8 mouse cellular contexts compared by ENCODE assay signal in genomic region chr8:71497881-71498501, GRCm38 (mm10). TPM values are rescaled to one million over a fixed set of nuclear protein-coding genes. Genes with fewer than 3 reads are reported as not detected.
DNase-seq lines count a peak whose midpoint lies in the region; ATAC-seq and TF ChIP-seq lines count a peak whose summit lies in the region.
"Had no signal": no experiment of that assay in that cellular context is flagged by ENCODE, and none has a peak within 500 bp of the region (broad histone marks: within the 10 kb centered on the region; RNA-seq: fewer than 3 reads in every experiment).

No protein-coding gene starts in this region.

- H3K9ac ChIP-seq in heart, adult 2 months (ENCODE audit: low read depth, low read length): no peak overlapping the region
- H3K9ac ChIP-seq in kidney, postnatal 0 days (ENCODE audit: low read depth, low read length): no peak overlapping the region
- H3K9ac ChIP-seq in stomach, postnatal 0 days (ENCODE audit: low read length): peak overlapping the region; percentile 35; the same call in 1 of the 2 replicates

- H3K4me2 ChIP-seq in kidney, postnatal 0 days (ENCODE audit: low read length): peak overlapping the region; percentile 18; the same call in 1 of the 2 replicates
- no peak overlapping the region for H3K4me2 ChIP-seq in stomach, postnatal 0 days (replicated peaks; ENCODE audit: low read depth)

- ATAC-seq in kidney, postnatal 0 days (replicated peaks; ENCODE audit: low FRiP score, low read depth): peak; percentile 38
- ATAC-seq in stomach, postnatal 0 days (ENCODE audit: low FRiP score, low TSS enrichment): no peak

- H3K9me3 ChIP-seq in kidney, postnatal 0 days (replicated peaks; ENCODE audit: low read length): no peaks in the 10 kb centered on the region
- H3K9me3 ChIP-seq in stomach, postnatal 0 days (ENCODE audit: control insufficient read depth, low read length): no peaks in the 10 kb centered on the region

- peaks cover 2% of the 10 kb centered on the region; the same call in 1 of the 2 replicates for H3K36me3 ChIP-seq in heart, adult 2 months (ENCODE audit: control insufficient read depth, insufficient read depth, low read length)
- H3K36me3 ChIP-seq in kidney, postnatal 0 days (ENCODE audit: insufficient read depth, low read length): peaks cover 5% of the 10 kb centered on the region
- H3K36me3 ChIP-seq in stomach, postnatal 0 days (ENCODE audit: control insufficient read depth, insufficient read depth, low read length): no peaks in the 10 kb centered on the region

- TF ChIP-seq POLR2A in heart, adult 2 months (IDR thresholded peaks at IDR 0.05; ENCODE audit: insufficient read depth, low read depth, low read length): no peak

- WGBS in heart, adult 2 months: 33% methylated on average over 15 of the region's 15 CpGs
- 3% methylated on average over 15 of the region's 15 CpGs for WGBS in kidney, postnatal 0 days
- WGBS in stomach, postnatal 0 days: 22% methylated on average over 14 of the region's 15 CpGs

- intact Hi-C loops in heart, adult 2 months (cut with DNase I): loop anchor here (1.0 to 5.0 kb wide), 2 partner anchors 9 to 94 kb away; partner anchors contain the start of gene Pgls
- intact Hi-C loops in left cerebral cortex, postnatal 10 days (cut with DNase I): no loop called here

- H3K4me3 ChIP-seq in heart, adult 2 months: no peak overlapping the region
- no peak overlapping the region for H3K4me3 ChIP-seq in kidney, postnatal 0 days (replicated peaks; ENCODE audit: low read depth, low read length)
- H3K4me3 ChIP-seq in stomach, postnatal 0 days (ENCODE audit: low read depth, low read length): no peak overlapping the region

- peak overlapping the region; percentile 85 for H3K27ac ChIP-seq in heart, adult 2 months
- H3K27ac ChIP-seq in kidney, postnatal 0 days: peak overlapping the region; percentile 90
- peak overlapping the region; percentile 65; the same call in 1 of the 2 replicates for H3K27ac ChIP-seq in stomach, postnatal 0 days (replicated peaks)
- H3K27ac ChIP-seq: macrophage had no signal

- DNase-seq in ovary, postnatal 36 days (ENCODE audit: low spot score): peak; percentile 18
- no peak for DNase-seq in ovary, adult 18-20 months (ENCODE audit: low spot score)
- DNase-seq in heart, adult 2 months: peak; percentile 66 to 72
- peak; percentile 78 for DNase-seq in kidney, postnatal 0 days (ENCODE audit: low spot score)
- DNase-seq in stomach, postnatal 0 days (ENCODE audit: low spot score): no peak
- DNase-seq in left cerebral cortex, postnatal 10 days (ENCODE audit: extremely low spot score in 1 of 2, low spot score in 2 of 2): no peak
- no peak for DNase-seq in left cerebral cortex, adult 9 months (ENCODE audit: low spot score in 2 of 2)

- TF ChIP-seq CTCF in heart, adult 2 months (IDR thresholded peaks at IDR 0.05): 0 out of 2 replicates have a peak, but pooled peaks have one; percentile 13
- TF ChIP-seq CTCF in kidney, postnatal 0 days (IDR thresholded peaks at IDR 0.05; ENCODE audit: low read depth): no peak; the same call in 1 of the 2 replicates
- TF ChIP-seq CTCF in stomach, postnatal 0 days (IDR thresholded peaks at IDR 0.05; ENCODE audit: low read depth): no peak

- no peaks in the 10 kb centered on the region for H3K27me3 ChIP-seq in heart, adult 2 months (ENCODE audit: control insufficient read depth, insufficient read depth, low read length)
- no peaks in the 10 kb centered on the region for H3K27me3 ChIP-seq in kidney, postnatal 0 days (ENCODE audit: insufficient read depth, low read length)
- no peaks in the 10 kb centered on the region for H3K27me3 ChIP-seq in stomach, postnatal 0 days (ENCODE audit: control insufficient read depth, insufficient read depth, low read length)

- peaks cover 29% of the 10 kb centered on the region for H3K4me1 ChIP-seq in heart, adult 2 months (ENCODE audit: control insufficient read depth, insufficient read depth, low read length)
- peaks cover 28% of the 10 kb centered on the region for H3K4me1 ChIP-seq in kidney, postnatal 0 days (replicated peaks; ENCODE audit: insufficient read depth, low read length)
- H3K4me1 ChIP-seq in stomach, postnatal 0 days (replicated peaks; ENCODE audit: control insufficient read depth, insufficient read depth): no peaks in the 10 kb centered on the region; the same call in 1 of the 2 replicates

- TF ChIP-seq EP300 in heart, adult 2 months (IDR thresholded peaks at IDR 0.05; ENCODE audit: insufficient read depth, low read depth, low read length): 0 out of 2 replicates have a peak, but pooled peaks have one; percentile 46
- TF ChIP-seq EP300 in stomach, postnatal 0 days (optimal IDR thresholded peaks at IDR 0.05): no peak

- no peaks in the 10 kb centered on the region for H3K79me2 ChIP-seq in heart, adult 2 months (replicated peaks; ENCODE audit: control insufficient read depth, insufficient read depth, low read length)

RNA-seq across cellular contexts. Expression of gene Gtpbp3, which starts 10.1 kb away (rescaled TPM):
- total RNA-seq in heart, adult 2 months (2021): 10 to 100 TPM; 16.6 to 20.5 TPM
- polyA plus RNA-seq in heart, adult 2 months (2012; rRNA removed): 18.4 and 19.8 TPM in 2 replicates
- 14.5 and 14.6 TPM in 2 replicates for polyA plus RNA-seq in kidney, postnatal 0 days (2015; fragmentation: Nextera tagmentation; extraction: Ambion mirVana)
- 7.2 and 8.2 TPM in 2 replicates for polyA plus RNA-seq in stomach, postnatal 0 days (2015; fragmentation: Nextera tagmentation; extraction: Ambion mirVana)
- total RNA-seq in left cerebral cortex, postnatal 10 days (2021): 10 to 100 TPM; 29.0 to 29.2 TPM

RNA-seq across cellular contexts. Expression of gene Ano8, which starts 12.2 kb away (rescaled TPM):
- 10 to 100 TPM; 15.6 to 16.3 TPM for total RNA-seq in heart, adult 2 months (2021)
- polyA plus RNA-seq in heart, adult 2 months (2012; rRNA removed): 15.3 and 18.4 TPM in 2 replicates
- polyA plus RNA-seq in kidney, postnatal 0 days (2015; fragmentation: Nextera tagmentation; extraction: Ambion mirVana): 0.84 and 1.4 TPM in 2 replicates
- 0.68 and 1.1 TPM in 2 replicates for polyA plus RNA-seq in stomach, postnatal 0 days (2015; fragmentation: Nextera tagmentation; extraction: Ambion mirVana)
- total RNA-seq in left cerebral cortex, postnatal 10 days (2021): 10 to 100 TPM; 67.7 to 71.5 TPM

RNA-seq across cellular contexts. Expression of gene Plvap, which starts 13.6 kb away (rescaled TPM):
- total RNA-seq in heart, adult 2 months (2021): 10 to 100 TPM; 22.1 to 28.3 TPM
- polyA plus RNA-seq in heart, adult 2 months (2012; rRNA removed): 37.2 and 42.9 TPM in 2 replicates
- polyA plus RNA-seq in kidney, postnatal 0 days (2015; fragmentation: Nextera tagmentation; extraction: Ambion mirVana): 182 and 208 TPM in 2 replicates
- polyA plus RNA-seq in stomach, postnatal 0 days (2015; fragmentation: Nextera tagmentation; extraction: Ambion mirVana): 56.3 and 60.9 TPM in 2 replicates
- 1 to 10 TPM; 5.6 to 7.3 TPM for total RNA-seq in left cerebral cortex, postnatal 10 days (2021)
- polyA plus RNA-seq: macrophage had no signal

RNA-seq across cellular contexts. Expression of gene Ccdc194, which starts 27.5 kb away (rescaled TPM):
- total RNA-seq in heart, adult 2 months (2021): not detected
- 0.10 and 0.23 TPM in 2 replicates for polyA plus RNA-seq in heart, adult 2 months (2012; rRNA removed)
- 0.19 and 0.20 TPM in 2 replicates for polyA plus RNA-seq in kidney, postnatal 0 days (2015; fragmentation: Nextera tagmentation; extraction: Ambion mirVana)
- 0.29 and 0.46 TPM in 2 replicates for polyA plus RNA-seq in stomach, postnatal 0 days (2015; fragmentation: Nextera tagmentation; extraction: Ambion mirVana)
- not detected for total RNA-seq in left cerebral cortex, postnatal 10 days (2021)
- polyA plus RNA-seq: macrophage had no signal

RNA-seq across cellular contexts. Expression of gene Dda1, which starts 29.0 kb away (rescaled TPM):
- 10 to 100 TPM; 30.4 to 31.8 TPM for total RNA-seq in heart, adult 2 months (2021)
- 51.8 and 51.9 TPM in 2 replicates for polyA plus RNA-seq in heart, adult 2 months (2012; rRNA removed)
- 88.0 and 93.7 TPM in 2 replicates for polyA plus RNA-seq in kidney, postnatal 0 days (2015; fragmentation: Nextera tagmentation; extraction: Ambion mirVana)
- polyA plus RNA-seq in stomach, postnatal 0 days (2015; fragmentation: Nextera tagmentation; extraction: Ambion mirVana): 72.5 and 74.5 TPM in 2 replicates
- total RNA-seq in left cerebral cortex, postnatal 10 days (2021): 100 to 1,000 TPM; 120 to 127 TPM

Comparison
In these comparisons a context has a peak if more than half of its experiments do, and no peak if none do; other contexts are left out.
1. DNase-seq: peak in ovary, postnatal 36 days (single experiment), heart, adult 2 months (2 of 2) and kidney, postnatal 0 days (single experiment); none in ovary, adult 18-20 months (single experiment), stomach, postnatal 0 days (single experiment), left cerebral cortex, postnatal 10 days (0 of 2) and left cerebral cortex, adult 9 months (0 of 2).
2. Peak in every context shown above with its lines, with median percentiles within 50 percentile points of each other: H3K27ac ChIP-seq.